Mouse (Mus musculus): ENCODE measurements around the gene Polr2h. TPM values are rescaled to one million over a fixed set of nuclear protein-coding genes. Genes with fewer than 3 reads are reported as not detected.

Gene Polr2h
- polyA plus RNA-seq, 1 experiment from 2014 or later = 125 TPM

- H3K27me3 ChIP-seq (ENCODE audit: control insufficient read depth, insufficient read depth, low read length) = no peaks in the 10 kb centered on the region
- H3K4me3 ChIP-seq (ENCODE audit: low read depth, low read length) = peak overlapping the region; percentile 63
- no peak for DNase-seq (ENCODE audit: low spot score)
- WGBS = 28% methylated on average over 11 of the region's 11 CpGs
- ATAC-seq (ENCODE audit: insufficient read depth, low FRiP score, low TSS enrichment) = no peak
- H3K36me3 ChIP-seq (ENCODE audit: control insufficient read depth, insufficient read depth, low read length) = peaks cover 6% of the 10 kb centered on the region
- H3K4me1 ChIP-seq (ENCODE audit: control insufficient read depth, insufficient read depth, low read length) = peaks cover 30% of the 10 kb centered on the region
- H3K9ac ChIP-seq (ENCODE audit: low read length) = peak overlapping the region; percentile 82
- H3K4me2 ChIP-seq (ENCODE audit: low read depth) = peak overlapping the region; percentile 93
- H3K9me3 ChIP-seq (ENCODE audit: control insufficient read depth, low read length) = no peaks in the 10 kb centered on the region
- no peak overlapping the region for H3K27ac ChIP-seq (ENCODE audit: low read depth, low read length)
These were observed 3.0 kb upstream of the Polr2h start for GRCm38 (mm10) chr16:20714307-20715080.

GRCm38 (mm10) chr16:20715161-20715560, 2.3 kb upstream of the Polr2h start:
- WGBS = 47% methylated on average over 2 of the region's 2 CpGs
- Histone ChIP-seq H3K4me1 (ENCODE audit: control insufficient read depth, insufficient read depth, low read length) (peaks cover 30% of the 10 kb centered on the region), H3K27ac (ENCODE audit: low read depth, low read length) (no peak overlapping the region), H3K9me3 (ENCODE audit: control insufficient read depth, low read length) (no peaks in the 10 kb centered on the region), H3K27me3 (ENCODE audit: control insufficient read depth, insufficient read depth, low read length) (no peaks in the 10 kb centered on the region), H3K36me3 (ENCODE audit: control insufficient read depth, insufficient read depth, low read length) (peaks cover 6% of the 10 kb centered on the region), H3K9ac (ENCODE audit: low read length) (peak overlapping the region; percentile 82), H3K4me3 (ENCODE audit: low read depth, low read length) (peak overlapping the region; percentile 63), H3K4me2 (ENCODE audit: low read depth) (peak overlapping the region; percentile 93)
- DNase-seq (ENCODE audit: low spot score) = no peak
- ATAC-seq (ENCODE audit: insufficient read depth, low FRiP score, low TSS enrichment) = no peak

- peaks cover 30% of the 10 kb centered on the region for H3K4me1 ChIP-seq (ENCODE audit: control insufficient read depth, insufficient read depth, low read length)
- H3K27me3 ChIP-seq (ENCODE audit: control insufficient read depth, insufficient read depth, low read length) = no peaks in the 10 kb centered on the region
- H3K4me3 ChIP-seq (ENCODE audit: low read depth, low read length) = peak overlapping the region; percentile 63
- no peak; the same call in 1 of the 2 replicates for ATAC-seq (ENCODE audit: insufficient read depth, low FRiP score, low TSS enrichment)
- H3K27ac ChIP-seq (ENCODE audit: low read depth, low read length) = peak overlapping the region; percentile 88
- H3K9me3 ChIP-seq (ENCODE audit: control insufficient read depth, low read length) = no peaks in the 10 kb centered on the region
- H3K9ac ChIP-seq (ENCODE audit: low read length) = peak overlapping the region; percentile 82
- H3K4me2 ChIP-seq (ENCODE audit: low read depth) = peak overlapping the region; percentile 93
- no peak for DNase-seq (ENCODE audit: low spot score)
- peaks cover 6% of the 10 kb centered on the region for H3K36me3 ChIP-seq (ENCODE audit: control insufficient read depth, insufficient read depth, low read length)
- WGBS = 0% methylated on average over 12 of the region's 12 CpGs
These were observed 1.9 kb upstream of the Polr2h start for GRCm38 (mm10) chr16:20715566-20715965.

- Histone ChIP-seq H3K27ac (ENCODE audit: low read depth, low read length) (peak overlapping the region; percentile 88), H3K27me3 (ENCODE audit: control insufficient read depth, insufficient read depth, low read length) (no peaks in the 10 kb centered on the region), H3K9me3 (ENCODE audit: control insufficient read depth, low read length) (no peaks in the 10 kb centered on the region), H3K4me3 (ENCODE audit: low read depth, low read length) (peak overlapping the region; percentile 63), H3K4me2 (ENCODE audit: low read depth) (peak overlapping the region; percentile 93), H3K36me3 (ENCODE audit: control insufficient read depth, insufficient read depth, low read length) (peaks cover 6% of the 10 kb centered on the region), H3K9ac (ENCODE audit: low read length) (peak overlapping the region; percentile 82), H3K4me1 (ENCODE audit: control insufficient read depth, insufficient read depth, low read length) (peaks cover 30% of the 10 kb centered on the region)
- WGBS = under 1% methylated on average over 61 of the region's 68 CpGs
- peak; percentile 92 for DNase-seq (ENCODE audit: low spot score)
- peak; percentile 88 for ATAC-seq (ENCODE audit: insufficient read depth, low FRiP score, low TSS enrichment)
These were observed 1.3 kb upstream of the Polr2h start for GRCm38 (mm10) chr16:20715976-20716840.

DNA sequence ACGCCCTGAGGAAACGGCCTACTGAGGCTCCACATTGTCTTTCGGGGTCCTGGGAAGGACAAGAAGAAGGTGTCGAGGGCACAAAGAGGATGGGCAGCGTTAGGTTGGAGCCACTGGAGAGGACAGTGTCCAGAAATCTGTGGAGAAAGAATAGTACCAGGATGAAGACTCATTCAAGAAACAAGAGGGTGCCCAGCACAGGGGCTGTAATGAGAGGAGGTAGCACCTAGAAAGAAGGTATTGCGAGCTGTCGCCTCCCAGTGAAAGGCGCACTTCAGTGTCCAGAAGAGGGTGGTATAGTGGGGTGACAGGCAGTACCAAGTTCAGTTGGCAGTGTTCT, 654 bp upstream of the Polr2h start:
- H3K27ac ChIP-seq (ENCODE audit: low read depth, low read length) = peak overlapping the region; percentile 88
- peak overlapping the region; percentile 63 for H3K4me3 ChIP-seq (ENCODE audit: low read depth, low read length)
- DNase-seq (ENCODE audit: low spot score) = no peak
- peak; percentile 8 for ATAC-seq (ENCODE audit: insufficient read depth, low FRiP score, low TSS enrichment)
- H3K4me2 ChIP-seq (ENCODE audit: low read depth) = peak overlapping the region; percentile 93
- H3K9ac ChIP-seq (ENCODE audit: low read length) = peak overlapping the region; percentile 82
- WGBS = under 1% methylated on average over 8 of the region's 8 CpGs
- no peaks in the 10 kb centered on the region for H3K27me3 ChIP-seq (ENCODE audit: control insufficient read depth, insufficient read depth, low read length)
- peaks cover 4% of the 10 kb centered on the region for H3K36me3 ChIP-seq (ENCODE audit: control insufficient read depth, insufficient read depth, low read length)
- peaks cover 30% of the 10 kb centered on the region for H3K4me1 ChIP-seq (ENCODE audit: control insufficient read depth, insufficient read depth, low read length)
- H3K9me3 ChIP-seq (ENCODE audit: control insufficient read depth, low read length) = no peaks in the 10 kb centered on the region

DNA sequence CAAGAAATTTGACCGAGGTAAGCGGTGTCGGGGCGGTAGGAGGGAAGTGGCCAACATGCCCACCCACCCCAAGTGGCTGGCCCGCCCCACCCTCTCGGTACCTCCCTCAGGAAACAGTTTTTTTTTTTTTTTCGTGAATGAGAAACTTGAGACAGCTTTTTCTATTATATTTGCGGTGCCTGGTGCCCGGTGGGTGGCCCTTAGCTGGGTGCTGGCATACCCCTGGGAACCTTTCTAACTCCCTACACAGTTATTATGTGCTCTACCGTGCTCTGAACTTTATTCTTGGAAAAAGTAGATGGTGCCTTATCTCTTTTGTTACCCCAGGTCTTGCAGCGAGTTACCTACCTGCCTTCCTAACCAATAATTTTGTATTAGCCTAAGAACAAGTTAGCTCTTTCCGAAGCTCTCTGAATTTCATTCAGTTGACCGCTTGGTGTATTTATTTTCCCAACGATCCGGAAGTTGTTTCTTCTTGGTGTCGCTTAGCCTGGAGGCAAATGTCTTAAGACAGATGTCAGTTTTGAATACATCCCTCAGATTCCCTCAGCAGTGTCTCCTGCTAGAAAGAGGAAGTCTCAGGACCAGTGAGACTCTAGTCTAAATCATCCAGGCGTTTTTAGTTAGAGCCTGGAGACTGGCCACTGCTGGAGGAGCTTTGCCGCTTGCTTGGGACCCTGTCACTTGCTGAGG, 659 bp downstream of the Polr2h start:
- ATAC-seq (ENCODE audit: insufficient read depth, low FRiP score, low TSS enrichment) (peak; percentile 14; the same call in 1 of the 2 replicates), DNase-seq (ENCODE audit: low spot score) (no peak)
- H3K4me2 ChIP-seq (ENCODE audit: low read depth) = peak overlapping the region; percentile 93
- H3K36me3 ChIP-seq (ENCODE audit: control insufficient read depth, insufficient read depth, low read length) = peaks cover 5% of the 10 kb centered on the region
- H3K4me1 ChIP-seq (ENCODE audit: control insufficient read depth, insufficient read depth, low read length) = peaks cover 30% of the 10 kb centered on the region
- H3K4me3 ChIP-seq (ENCODE audit: low read depth, low read length) = peak overlapping the region; percentile 63
- whole genome bisulfite sequencing = 5% methylated on average over 18 of the region's 18 CpGs
- H3K27me3 ChIP-seq (ENCODE audit: control insufficient read depth, insufficient read depth, low read length) = no peaks in the 10 kb centered on the region
- peak overlapping the region; percentile 82 for H3K9ac ChIP-seq (ENCODE audit: low read length)
- H3K9me3 ChIP-seq (ENCODE audit: control insufficient read depth, low read length) = no peaks in the 10 kb centered on the region
- H3K27ac ChIP-seq (ENCODE audit: low read depth, low read length) = peak overlapping the region; percentile 88

- no peak overlapping the region for H3K4me3 ChIP-seq (ENCODE audit: low read depth, low read length)
- no peak for DNase-seq (ENCODE audit: low spot score)
- peaks cover 2% of the 10 kb centered on the region; the same call in 1 of the 2 replicates for H3K36me3 ChIP-seq (ENCODE audit: control insufficient read depth, insufficient read depth, low read length)
- no peak for ATAC-seq (ENCODE audit: insufficient read depth, low FRiP score, low TSS enrichment)
- peaks cover 10% of the 10 kb centered on the region for H3K4me1 ChIP-seq (ENCODE audit: control insufficient read depth, insufficient read depth, low read length)
- no peak overlapping the region for H3K9ac ChIP-seq (ENCODE audit: low read length)
- no peaks in the 10 kb centered on the region for H3K9me3 ChIP-seq (ENCODE audit: control insufficient read depth, low read length)
- no peak overlapping the region for H3K27ac ChIP-seq (ENCODE audit: low read depth, low read length)
- no peaks in the 10 kb centered on the region for H3K27me3 ChIP-seq (ENCODE audit: control insufficient read depth, insufficient read depth, low read length)
- WGBS = 88% methylated on average over 10 of the region's 10 CpGs
- H3K4me2 ChIP-seq (ENCODE audit: low read depth) = no peak overlapping the region
These were observed 4.3 kb downstream of the Polr2h start for GRCm38 (mm10) chr16:20721808-20722207.

DNA sequence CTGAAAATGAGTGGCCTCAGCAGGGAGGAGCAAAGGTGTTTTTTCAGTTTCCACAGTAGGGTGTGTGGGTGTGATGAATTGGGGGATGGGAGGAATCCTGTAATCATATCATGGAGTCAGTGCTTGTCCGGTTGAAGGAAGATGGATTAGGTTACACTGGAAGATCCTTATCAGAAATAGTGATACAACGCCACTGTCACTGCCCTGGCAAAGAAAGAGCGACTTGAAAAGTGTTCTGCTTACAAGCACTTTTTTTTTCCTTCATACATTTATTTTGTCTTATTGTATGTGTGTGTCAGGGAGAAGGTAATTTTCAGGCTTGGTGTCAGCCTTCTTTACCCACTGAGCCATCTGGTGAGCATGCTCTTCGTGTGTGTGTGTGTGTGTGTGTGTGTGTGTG, 5.3 kb downstream of the Polr2h start:
- Histone ChIP-seq H3K36me3 (ENCODE audit: control insufficient read depth, insufficient read depth, low read length) (peaks cover 2% of the 10 kb centered on the region; the same call in 1 of the 2 replicates), H3K4me3 (ENCODE audit: low read depth, low read length) (no peak overlapping the region), H3K9me3 (ENCODE audit: control insufficient read depth, low read length) (no peaks in the 10 kb centered on the region), H3K4me1 (ENCODE audit: control insufficient read depth, insufficient read depth, low read length) (peaks cover 5% of the 10 kb centered on the region), H3K27me3 (ENCODE audit: control insufficient read depth, insufficient read depth, low read length) (no peaks in the 10 kb centered on the region), H3K9ac (ENCODE audit: low read length) (no peak overlapping the region), H3K27ac (ENCODE audit: low read depth, low read length) (no peak overlapping the region), H3K4me2 (ENCODE audit: low read depth) (no peak overlapping the region)
- no peak for ATAC-seq (ENCODE audit: insufficient read depth, low FRiP score, low TSS enrichment)
- no peak for DNase-seq (ENCODE audit: low spot score)
- WGBS = 67% methylated on average over 4 of the region's 4 CpGs
